In the genomic region with DNA sequence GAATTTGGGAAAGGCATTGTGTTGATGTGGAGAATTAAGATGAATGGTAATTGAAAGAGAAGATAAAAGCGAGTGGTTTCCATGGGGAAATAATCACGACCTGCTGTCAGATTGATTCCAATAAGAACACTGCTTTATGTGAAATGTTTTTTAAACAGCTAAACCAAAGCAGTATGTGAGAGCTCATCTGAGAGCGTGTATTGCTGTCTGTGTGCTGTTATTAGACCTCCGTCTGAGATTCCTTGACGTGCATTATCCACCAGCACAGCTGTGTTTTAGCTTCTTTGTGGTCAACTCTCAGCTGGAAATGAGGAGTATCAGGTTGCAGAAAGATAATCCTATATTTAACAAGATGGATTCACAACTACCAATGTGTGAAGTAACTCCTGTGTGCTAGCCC, we compare ENCODE assay signal across 16 mouse cellular contexts. TPM values are rescaled to one million over a fixed set of nuclear protein-coding genes. Genes with fewer than 3 reads are reported as not detected.
A peak's percentile ranks its signal among the peaks of the same experiment; 100 is the strongest.
DNase-seq lines count a peak whose midpoint lies in the region; ATAC-seq lines count a peak whose summit lies in the region.
"Had no signal": no experiment of that assay in that cellular context is flagged by ENCODE, and none has a peak within 500 bp of the region (broad histone marks: within the 10 kb centered on the region; RNA-seq: fewer than 3 reads in every experiment).

No protein-coding gene starts in this region.

- 41% methylated on average over 5 of the region's 5 CpGs for WGBS in forebrain, embryonic 10.5 days
- 17% methylated on average over 5 of the region's 5 CpGs for WGBS in forebrain, embryonic 12.5 days
- WGBS in neural tube, embryonic 11.5 days: 50% methylated on average over 5 of the region's 5 CpGs
- 48% methylated on average over 5 of the region's 5 CpGs for WGBS in midbrain, embryonic 10.5 days
- 29% methylated on average over 5 of the region's 5 CpGs for WGBS in neural tube, embryonic 14.5 days

- H3K36me3 ChIP-seq in forebrain, embryonic 10.5 days (replicated peaks): no peaks in the 10 kb centered on the region
- H3K36me3 ChIP-seq in forebrain, embryonic 12.5 days (replicated peaks): no peaks in the 10 kb centered on the region
- H3K36me3 ChIP-seq in neural tube, embryonic 11.5 days (ENCODE audit: control insufficient read depth, insufficient read depth, low read length): no peaks in the 10 kb centered on the region
- H3K36me3 ChIP-seq in midbrain, embryonic 10.5 days: no peaks in the 10 kb centered on the region
- H3K36me3 ChIP-seq in neural tube, embryonic 14.5 days (ENCODE audit: control insufficient read depth, insufficient read depth, low read length): no peaks in the 10 kb centered on the region
- H3K36me3 ChIP-seq: heart, embryonic 12.5 days; kidney, embryonic 15.5 days had no signal

- H3K27ac ChIP-seq in forebrain, embryonic 10.5 days: no peak overlapping the region
- H3K27ac ChIP-seq in forebrain, embryonic 12.5 days: no peak overlapping the region
- no peak overlapping the region for H3K27ac ChIP-seq in neural tube, embryonic 11.5 days (ENCODE audit: low read depth, low read length)
- peak overlapping the region; percentile 76; the same call in 1 of the 2 replicates for H3K27ac ChIP-seq in midbrain, embryonic 10.5 days (replicated peaks)
- peak overlapping the region; percentile 60 for H3K27ac ChIP-seq in neural tube, embryonic 14.5 days (ENCODE audit: low read depth, low read length)
- H3K27ac ChIP-seq: kidney, embryonic 15.5 days; liver, embryonic 14.5 days had no signal

- H3K9me3 ChIP-seq in forebrain, embryonic 10.5 days: no peaks in the 10 kb centered on the region
- H3K9me3 ChIP-seq in forebrain, embryonic 12.5 days: no peaks in the 10 kb centered on the region
- no peaks in the 10 kb centered on the region for H3K9me3 ChIP-seq in neural tube, embryonic 11.5 days (ENCODE audit: control insufficient read depth, low read length)
- no peaks in the 10 kb centered on the region for H3K9me3 ChIP-seq in midbrain, embryonic 10.5 days (replicated peaks)
- H3K9me3 ChIP-seq in neural tube, embryonic 14.5 days (ENCODE audit: control insufficient read depth, low read length): no peaks in the 10 kb centered on the region
- H3K9me3 ChIP-seq: heart, embryonic 12.5 days; kidney, embryonic 15.5 days had no signal

- no peak for ATAC-seq in forebrain, embryonic 12.5 days (ENCODE audit: low FRiP score)
- no peak for ATAC-seq in neural tube, embryonic 11.5 days (ENCODE audit: insufficient read depth, low FRiP score, low TSS enrichment)
- ATAC-seq in neural tube, embryonic 14.5 days (ENCODE audit: low read depth): peak; percentile 29; the same call in 1 of the 2 replicates
- ATAC-seq in granulocyte monocyte progenitor cell, adult 5-6 weeks (replicated peaks; ENCODE audit: poor library complexity, severe bottlenecking): no peak

- DNase-seq in forebrain, embryonic 10.5 days (ENCODE audit: extremely low spot score, low spot score): peak; percentile 11
- peak; percentile 19 for DNase-seq in neural tube, embryonic 11.5 days (ENCODE audit: low spot score)
- no peak for DNase-seq in neural tube, embryonic 10.5 days (ENCODE audit: extremely low spot score, low spot score)
- no peak for DNase-seq in midbrain, embryonic 10.5 days (ENCODE audit: low spot score)
- no peak for DNase-seq in kidney, postnatal 4 days
- DNase-seq: cerebellum, adult 8-10 months; gastrocnemius, postnatal 25 days; lung, postnatal 10 days; thymus, postnatal 4 days had no signal

- H3K9ac ChIP-seq in forebrain, embryonic 12.5 days: no peak overlapping the region
- H3K9ac ChIP-seq in neural tube, embryonic 11.5 days (ENCODE audit: low read length): no peak overlapping the region
- H3K9ac ChIP-seq in neural tube, embryonic 14.5 days (replicated peaks; ENCODE audit: low read depth, low read length): no peak overlapping the region
- H3K9ac ChIP-seq: heart, embryonic 12.5 days; kidney, embryonic 15.5 days; liver, embryonic 14.5 days had no signal

- peaks cover 43% of the 10 kb centered on the region for H3K4me1 ChIP-seq in forebrain, embryonic 10.5 days
- H3K4me1 ChIP-seq in forebrain, embryonic 12.5 days: peaks cover 33% of the 10 kb centered on the region
- H3K4me1 ChIP-seq in neural tube, embryonic 11.5 days (ENCODE audit: control insufficient read depth, insufficient read depth, low read length): peaks cover 12% of the 10 kb centered on the region
- H3K4me1 ChIP-seq in midbrain, embryonic 10.5 days: peaks cover 44% of the 10 kb centered on the region
- H3K4me1 ChIP-seq in neural tube, embryonic 14.5 days (ENCODE audit: control insufficient read depth, insufficient read depth, low read length): 0 out of 2 replicates have a peak, but pooled peaks cover 13% of the 10 kb centered on the region

- no peaks in the 10 kb centered on the region for H3K27me3 ChIP-seq in forebrain, embryonic 10.5 days (ENCODE audit: poor library complexity, severe bottlenecking)
- 0 out of 2 replicates have a peak, but pooled peaks cover 2% of the 10 kb centered on the region for H3K27me3 ChIP-seq in forebrain, embryonic 12.5 days
- H3K27me3 ChIP-seq in neural tube, embryonic 11.5 days (ENCODE audit: control insufficient read depth, insufficient read depth, low read length): no peaks in the 10 kb centered on the region
- H3K27me3 ChIP-seq in midbrain, embryonic 10.5 days (ENCODE audit: low read depth, poor library complexity, severe bottlenecking): no peaks in the 10 kb centered on the region
- no peaks in the 10 kb centered on the region for H3K27me3 ChIP-seq in neural tube, embryonic 14.5 days (ENCODE audit: control insufficient read depth, insufficient read depth, low read length)
- H3K27me3 ChIP-seq: heart, embryonic 12.5 days; kidney, embryonic 15.5 days had no signal

- H3K4me2 ChIP-seq in forebrain, embryonic 12.5 days: no peak overlapping the region
- no peak overlapping the region for H3K4me2 ChIP-seq in neural tube, embryonic 11.5 days (ENCODE audit: low read depth)
- no peak overlapping the region for H3K4me2 ChIP-seq in neural tube, embryonic 14.5 days (ENCODE audit: low read depth, low read length)
- H3K4me2 ChIP-seq: heart, embryonic 12.5 days; kidney, embryonic 15.5 days had no signal

- H3K4me3 ChIP-seq in forebrain, embryonic 10.5 days: no peak overlapping the region
- H3K4me3 ChIP-seq in forebrain, embryonic 12.5 days (replicated peaks): no peak overlapping the region
- no peak overlapping the region for H3K4me3 ChIP-seq in neural tube, embryonic 11.5 days (ENCODE audit: low read depth, low read length)
- no peak overlapping the region for H3K4me3 ChIP-seq in midbrain, embryonic 10.5 days
- H3K4me3 ChIP-seq in neural tube, embryonic 14.5 days (ENCODE audit: low read depth, low read length): no peak overlapping the region
- H3K4me3 ChIP-seq: heart, embryonic 12.5 days; kidney, embryonic 15.5 days had no signal

RNA-seq across cellular contexts. Expression of gene Mettl24, which starts 43.9 kb away (rescaled TPM):
- polyA plus RNA-seq in forebrain, embryonic 10.5 days (2016; fragmentation: Nextera tagmentation; extraction: Ambion mirVana): 0.53 and 0.78 TPM in 2 replicates
- polyA plus RNA-seq in forebrain, embryonic 12.5 days (2016; fragmentation: Nextera tagmentation; extraction: Ambion mirVana): 0.63 and 0.73 TPM in 2 replicates
- polyA plus RNA-seq in neural tube, embryonic 11.5 days (2014; fragmentation: Nextera tagmentation; extraction: Ambion mirVana): 0.77 and 1.3 TPM in 2 replicates
- polyA plus RNA-seq in midbrain, embryonic 10.5 days (2016; fragmentation: Nextera tagmentation; extraction: Ambion mirVana): 0.54 and 1.2 TPM in 2 replicates
- 0.83 and 1.1 TPM in 2 replicates for polyA plus RNA-seq in neural tube, embryonic 14.5 days (2014; fragmentation: Nextera tagmentation; extraction: Ambion mirVana)
- not detected in 2 replicates for total RNA-seq in granulocyte monocyte progenitor cell, adult 5-6 weeks (2014; fragmentation: Nextera tagmentation)
- total RNA-seq in granulocyte monocyte progenitor cell, adult 5-6 weeks (2017): 0.13 and 0.21 TPM in 2 replicates
- total RNA-seq: hematopoietic stem cell, adult 5-6 weeks had no signal

Comparison
In these comparisons a context has a peak if more than half of its experiments do, and no peak if none do; other contexts are left out.
1. DNase-seq: peak in forebrain, embryonic 10.5 days (single experiment) and neural tube, embryonic 11.5 days (single experiment); none in neural tube, embryonic 10.5 days (single experiment), midbrain, embryonic 10.5 days (single experiment) and kidney, postnatal 4 days (0 of 2).
2. H3K27ac ChIP-seq: peak in midbrain, embryonic 10.5 days (single experiment) and neural tube, embryonic 14.5 days (single experiment); none in forebrain, embryonic 10.5 days (single experiment), forebrain, embryonic 12.5 days (single experiment) and neural tube, embryonic 11.5 days (single experiment).